ENCODE assay signal across 7 mouse cellular contexts in the genomic region with DNA sequence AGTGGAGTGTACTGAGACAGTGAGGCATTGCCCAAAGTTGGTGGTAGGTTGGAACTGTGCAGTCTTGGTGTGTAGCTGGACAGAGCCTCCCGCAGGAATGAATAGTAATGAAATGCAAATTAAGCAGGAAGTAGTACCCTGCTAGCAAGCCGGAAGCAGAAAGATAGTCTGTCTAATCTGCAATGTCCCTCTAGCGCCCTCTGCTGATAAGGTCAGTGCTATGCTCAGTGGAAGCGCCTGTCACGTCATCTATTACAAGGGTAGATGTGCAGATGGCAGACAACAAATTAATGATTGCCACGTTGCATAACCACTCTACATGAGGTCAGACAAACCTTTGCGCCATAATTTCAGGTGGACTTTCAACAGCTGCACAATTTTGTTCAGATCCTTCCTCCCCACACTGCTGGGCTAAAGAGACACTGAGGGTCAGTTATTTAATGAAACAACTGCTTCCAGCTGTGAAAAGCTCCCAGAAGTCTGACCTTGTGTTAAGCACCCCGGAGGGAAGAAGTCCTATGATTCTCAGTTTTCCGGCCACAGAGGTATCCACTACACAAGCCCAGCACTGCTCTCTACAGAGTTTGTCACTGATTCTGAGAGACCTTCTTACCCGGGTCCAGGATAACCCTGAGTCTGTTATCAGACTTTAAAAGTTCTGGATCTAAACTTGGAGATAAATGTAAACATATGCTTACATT.
DNase-seq lines count a peak whose midpoint lies in the region; ATAC-seq lines count a peak whose summit lies in the region.

No protein-coding gene starts in this region.

- no peak overlapping the region for H3K27ac ChIP-seq in liver, embryonic 11.5 days (ENCODE audit: low read depth, low read length)
- H3K27ac ChIP-seq in forebrain, embryonic 15.5 days (replicated peaks), result no peak overlapping the region
- H3K27ac ChIP-seq in limb, embryonic 11.5 days (replicated peaks; ENCODE audit: low read depth, low read length), result 0 out of 2 replicates have a peak overlapping the region, but pooled peaks have one; percentile 30

- no peaks in the 10 kb centered on the region for H3K36me3 ChIP-seq in liver, embryonic 11.5 days (ENCODE audit: control insufficient read depth, insufficient read depth, low read length)
- no peaks in the 10 kb centered on the region for H3K36me3 ChIP-seq in forebrain, embryonic 15.5 days
- no peaks in the 10 kb centered on the region for H3K36me3 ChIP-seq in limb, embryonic 11.5 days (ENCODE audit: control insufficient read depth, insufficient read depth, low read length)

- no peaks in the 10 kb centered on the region for H3K27me3 ChIP-seq in liver, embryonic 11.5 days (replicated peaks; ENCODE audit: control insufficient read depth, insufficient read depth, low read length)
- H3K27me3 ChIP-seq in forebrain, embryonic 15.5 days, result no peaks in the 10 kb centered on the region
- no peaks in the 10 kb centered on the region for H3K27me3 ChIP-seq in limb, embryonic 11.5 days (ENCODE audit: control insufficient read depth, insufficient read depth, low read length)

- H3K4me3 ChIP-seq in liver, embryonic 11.5 days (ENCODE audit: low read depth, low read length), result no peak overlapping the region
- H3K4me3 ChIP-seq in forebrain, embryonic 15.5 days, result no peak overlapping the region
- no peak overlapping the region for H3K4me3 ChIP-seq in limb, embryonic 11.5 days (ENCODE audit: low read depth, low read length)

- DNase-seq in liver, result peak; percentile 23
- no peak for DNase-seq in liver, embryonic 11.5 days (ENCODE audit: low spot score)
- DNase-seq in brain, adult 2 months (ENCODE audit: low read depth, low spot score), result peak; percentile 47
- DNase-seq in limb, embryonic 11.5 days (ENCODE audit: low spot score), result peak; percentile 63
- DNase-seq in retina, embryonic 14.5 days (ENCODE audit: low spot score), result peak; percentile 68
- no peak for DNase-seq in spleen, postnatal 36 days (ENCODE audit: low spot score in 2 of 2)

- 60% methylated on average over 10 of the region's 10 CpGs for WGBS in liver, embryonic 11.5 days
- WGBS in forebrain, embryonic 15.5 days, result 64% methylated on average over 10 of the region's 10 CpGs
- WGBS in limb, embryonic 11.5 days, result 54% methylated on average over 10 of the region's 10 CpGs

- H3K9ac ChIP-seq in liver, embryonic 11.5 days (ENCODE audit: low read depth, low read length), result no peak overlapping the region
- no peak overlapping the region for H3K9ac ChIP-seq in forebrain, embryonic 15.5 days (replicated peaks)
- no peak overlapping the region for H3K9ac ChIP-seq in limb, embryonic 11.5 days (ENCODE audit: low read length)

- 0 out of 2 replicates have a peak, but pooled peaks cover 5% of the 10 kb centered on the region for H3K9me3 ChIP-seq in liver, embryonic 11.5 days (ENCODE audit: control insufficient read depth, low read length)
- no peaks in the 10 kb centered on the region for H3K9me3 ChIP-seq in forebrain, embryonic 15.5 days
- H3K9me3 ChIP-seq in limb, embryonic 11.5 days (ENCODE audit: control insufficient read depth, low read length), result no peaks in the 10 kb centered on the region

- no peak overlapping the region for H3K4me2 ChIP-seq in liver, embryonic 11.5 days
- no peak overlapping the region for H3K4me2 ChIP-seq in forebrain, embryonic 15.5 days (replicated peaks)
- H3K4me2 ChIP-seq in limb, embryonic 11.5 days (ENCODE audit: low read depth, severe bottlenecking), result no peak overlapping the region

- H3K4me1 ChIP-seq in liver, embryonic 11.5 days (replicated peaks; ENCODE audit: control insufficient read depth, insufficient read depth, low read length), result no peaks in the 10 kb centered on the region
- H3K4me1 ChIP-seq in forebrain, embryonic 15.5 days, result peaks cover 5% of the 10 kb centered on the region
- peaks cover 6% of the 10 kb centered on the region for H3K4me1 ChIP-seq in limb, embryonic 11.5 days (ENCODE audit: control insufficient read depth, insufficient read depth, low read length)

- ATAC-seq in liver, embryonic 11.5 days (replicated peaks; ENCODE audit: low FRiP score), result no peak
- 0 out of 2 replicates have a peak, but pooled peaks have one; percentile 29 for ATAC-seq in forebrain, embryonic 15.5 days (replicated peaks)
- ATAC-seq in limb, embryonic 11.5 days (ENCODE audit: insufficient number of reproducible peaks, low FRiP score, low TSS enrichment, low read depth), result no peak

Comparison
In these comparisons a context has a peak if more than half of its experiments do, and no peak if none do; other contexts are left out.
1. DNase-seq: peak in liver (single experiment), brain, adult 2 months (single experiment), limb, embryonic 11.5 days (single experiment) and retina, embryonic 14.5 days (single experiment); none in liver, embryonic 11.5 days (single experiment) and spleen, postnatal 36 days (0 of 2).